Mouse (Mus musculus): ENCODE data around the gene Clec16a. TPM values are rescaled to one million over a fixed set of nuclear protein-coding genes. Genes with fewer than 3 reads are reported as not detected.

Gene Clec16a
- total RNA-seq, 2 experiments from 2014 or later: 19.4 to 28.8 TPM

GRCm38 (mm10) chr16:10754521-10755296, 209.6 kb downstream of the Clec16a start:
- no peak for ATAC-seq (ENCODE audit: poor library complexity, severe bottlenecking)

DNA sequence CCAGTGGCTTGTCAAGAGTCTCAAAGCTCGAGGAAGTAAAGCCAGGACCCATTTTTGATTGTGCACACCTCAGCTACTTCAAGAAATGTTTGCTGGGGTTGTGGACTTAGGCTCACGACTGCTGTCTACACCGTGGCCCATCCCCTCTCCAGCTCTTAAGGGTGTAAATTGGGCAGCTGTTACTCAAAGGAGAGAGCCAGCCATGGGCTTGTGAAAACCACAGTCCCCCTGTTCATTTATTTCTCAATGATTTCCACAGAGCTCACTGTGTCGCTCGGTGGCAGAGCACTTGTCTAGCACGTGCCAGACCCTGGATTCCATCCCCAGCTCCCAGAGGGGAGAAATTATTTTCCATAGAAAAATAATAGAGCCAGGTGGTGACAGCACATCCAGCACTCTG, 211.0 kb downstream of the Clec16a start:
- ATAC-seq (ENCODE audit: poor library complexity, severe bottlenecking): no peak

GRCm38 (mm10) chr16:10761182-10761581, 216.0 kb downstream of the Clec16a start:
- no peak for ATAC-seq (ENCODE audit: poor library complexity, severe bottlenecking)

DNA sequence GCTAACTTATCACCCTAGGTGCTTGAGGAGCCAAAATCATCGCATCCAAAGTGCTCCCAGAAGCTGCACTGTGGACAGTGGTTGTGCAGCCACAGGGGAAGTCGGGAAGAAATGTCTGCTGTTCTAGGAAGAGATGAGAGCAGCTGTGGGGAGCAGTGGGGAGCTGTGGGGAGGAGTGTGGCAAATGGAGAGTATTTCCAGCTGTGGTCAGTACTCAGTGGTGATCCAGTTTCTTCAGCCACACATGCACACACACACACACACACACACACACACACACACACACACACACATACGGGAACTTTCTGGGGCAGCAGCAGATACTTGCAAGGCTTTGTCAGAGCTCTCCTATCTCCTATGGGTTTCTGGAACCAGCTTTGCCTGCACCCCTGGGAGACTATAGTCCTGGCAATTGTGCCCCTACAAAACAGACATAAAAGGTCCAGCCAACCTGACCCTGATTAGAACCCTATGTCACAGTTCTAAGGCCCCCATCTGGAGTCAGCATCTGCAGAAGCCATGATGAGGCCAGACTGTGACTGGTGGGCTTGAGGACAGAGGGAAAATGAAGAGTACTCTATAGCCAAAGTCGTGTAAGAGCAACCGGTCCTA, 217.5 kb downstream of the Clec16a start:
- ATAC-seq (ENCODE audit: poor library complexity, severe bottlenecking): no peak

DNA sequence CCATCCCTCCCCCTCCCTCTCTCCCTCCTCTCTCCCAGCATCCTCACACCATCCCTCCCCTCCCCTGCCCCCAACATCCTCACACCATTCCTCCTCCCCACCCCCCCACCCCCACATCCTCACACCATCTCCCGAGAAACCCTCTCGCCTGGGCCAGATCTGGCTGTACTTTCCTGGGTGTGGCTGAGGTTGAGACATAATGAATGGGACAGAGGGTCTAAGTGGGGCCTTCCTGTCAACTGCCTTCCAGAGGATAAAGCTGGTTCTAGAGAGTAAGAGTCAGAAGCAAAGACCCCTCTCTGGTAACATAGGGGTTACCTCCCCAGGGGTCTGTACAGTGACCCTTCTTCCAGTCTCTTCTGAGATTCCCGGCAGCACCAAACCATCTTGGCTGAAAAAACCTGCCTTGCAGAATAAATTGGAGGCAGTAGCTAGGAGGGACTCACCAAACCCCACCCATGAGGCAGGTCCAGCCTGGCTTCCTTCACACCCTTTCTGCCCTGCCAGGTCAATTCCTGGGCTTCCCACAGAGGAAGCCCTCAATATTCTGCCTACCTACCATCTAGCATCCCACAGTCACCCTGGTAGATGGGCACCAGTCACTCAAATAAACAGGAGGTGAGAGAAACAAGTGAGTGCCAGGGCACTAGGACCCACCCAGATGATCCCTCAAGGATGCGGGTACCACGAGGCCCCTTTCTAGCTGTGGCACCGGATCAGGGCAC, 218.6 kb downstream of the Clec16a start:
- no peak for ATAC-seq (ENCODE audit: poor library complexity, severe bottlenecking)

- no peak for ATAC-seq (ENCODE audit: poor library complexity, severe bottlenecking)
Observed at GRCm38 (mm10) chr16:10764323-10764722, 219.2 kb downstream of the Clec16a start.

DNA sequence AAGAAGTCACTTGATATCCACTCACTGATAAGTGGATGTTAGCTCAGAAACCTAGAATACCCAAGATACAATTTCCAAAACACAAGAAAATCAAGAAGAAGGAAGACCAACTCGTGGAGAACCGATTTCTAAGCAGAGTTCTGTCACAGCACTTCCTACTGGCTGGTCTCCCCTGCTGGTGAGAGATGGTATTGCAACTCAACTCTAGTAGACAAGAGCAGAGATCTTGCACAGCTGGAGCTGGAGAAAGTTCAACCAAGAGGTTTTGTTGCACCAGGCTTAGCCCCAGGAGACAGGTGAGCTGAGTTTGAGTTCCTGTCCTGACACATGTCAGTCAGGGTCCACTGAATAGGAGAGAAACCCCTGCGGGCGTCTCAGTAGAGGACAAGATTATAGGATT, 222.0 kb downstream of the Clec16a start:
- 0 out of 2 replicates have a peak, but pooled peaks have one; percentile 25 for ATAC-seq (ENCODE audit: poor library complexity, severe bottlenecking)

DNA sequence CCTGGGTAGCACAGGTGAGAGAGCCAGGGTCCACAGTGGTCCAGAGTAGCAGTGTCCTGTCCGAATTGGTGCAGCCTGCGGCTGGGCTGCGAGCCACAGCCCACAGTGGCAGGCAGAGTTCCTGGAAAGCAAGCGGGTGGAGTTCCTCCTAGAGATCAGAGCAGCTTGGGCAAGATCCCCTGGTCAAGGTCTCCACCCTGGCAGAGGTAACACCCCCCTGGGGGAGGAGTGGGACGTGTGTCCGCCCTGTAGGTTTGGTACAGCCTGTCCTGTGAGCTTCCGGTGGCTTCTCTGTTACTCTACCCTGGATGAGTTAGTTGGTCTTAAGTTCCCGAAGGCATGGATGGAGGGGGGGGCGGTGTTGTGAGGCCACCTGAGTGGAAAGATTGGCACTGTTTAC, 223.7 kb downstream of the Clec16a start:
- peak; percentile 87 for ATAC-seq (ENCODE audit: poor library complexity, severe bottlenecking)

GRCm38 (mm10) chr16:10769661-10770060, 224.5 kb downstream of the Clec16a start:
- peak; percentile 38 for ATAC-seq (ENCODE audit: poor library complexity, severe bottlenecking)

DNA sequence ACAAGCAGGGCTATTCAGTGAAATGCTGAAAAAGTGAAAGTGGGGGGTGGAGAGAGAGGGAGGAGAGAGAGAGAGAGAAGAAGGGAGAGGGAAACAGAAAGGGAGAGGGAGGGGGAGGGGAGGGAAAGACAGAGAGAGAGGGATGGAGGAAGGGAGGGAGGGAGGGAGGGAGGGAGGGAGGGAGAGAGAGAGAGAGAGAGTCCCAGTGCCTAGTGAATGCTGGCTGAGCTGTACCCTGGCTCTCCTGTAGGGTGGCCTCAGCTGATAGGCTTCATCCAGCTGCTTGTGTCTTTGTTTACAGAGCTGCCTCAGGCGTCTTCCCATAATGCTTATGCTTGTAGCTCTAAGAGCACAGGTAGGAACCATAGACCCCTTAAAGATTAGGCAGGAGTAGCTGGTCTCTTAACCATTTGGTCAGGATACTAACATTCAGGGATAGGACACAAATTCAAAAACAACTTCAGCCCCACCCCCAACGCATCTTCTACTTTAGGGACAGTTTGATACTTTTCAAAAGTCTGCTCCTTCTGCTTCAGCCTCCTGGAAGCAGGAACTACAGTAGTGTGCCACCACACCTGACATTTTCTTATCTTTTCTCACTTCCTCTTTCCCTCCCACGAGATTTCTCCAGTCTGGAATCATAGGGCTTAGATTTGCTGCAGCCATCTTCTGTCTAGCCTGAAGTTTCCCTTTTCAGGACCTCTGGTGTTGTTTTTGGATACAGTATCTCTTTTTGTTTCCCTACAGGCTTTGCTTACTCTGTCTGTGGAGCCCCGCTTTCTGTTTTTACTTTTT, 225.6 kb downstream of the Clec16a start:
- ATAC-seq (ENCODE audit: poor library complexity, severe bottlenecking): no peak

- ATAC-seq (ENCODE audit: poor library complexity, severe bottlenecking): peak; percentile 58
Observed at GRCm38 (mm10) chr16:10771769-10772510, 226.8 kb downstream of the Clec16a start.

DNA sequence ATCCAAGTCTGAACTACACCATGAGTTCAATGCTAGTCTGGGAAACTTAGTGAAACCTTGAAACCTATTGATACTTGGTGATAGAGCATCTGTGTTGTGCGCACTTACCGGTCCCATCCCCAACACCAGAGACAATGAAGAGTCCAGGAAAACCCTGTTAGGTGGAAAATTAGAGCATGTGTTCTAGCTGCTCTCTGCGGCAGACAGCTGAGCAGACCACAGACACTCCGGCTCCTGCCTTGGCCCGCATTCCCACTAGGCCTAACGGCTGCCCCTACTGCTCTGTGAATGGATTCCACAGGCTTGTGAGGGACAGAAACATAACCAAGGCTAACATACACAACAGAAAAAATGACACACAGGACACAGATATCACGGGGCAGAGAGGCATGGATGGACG, 228.4 kb downstream of the Clec16a start:
- ATAC-seq (ENCODE audit: poor library complexity, severe bottlenecking): no peak

DNA sequence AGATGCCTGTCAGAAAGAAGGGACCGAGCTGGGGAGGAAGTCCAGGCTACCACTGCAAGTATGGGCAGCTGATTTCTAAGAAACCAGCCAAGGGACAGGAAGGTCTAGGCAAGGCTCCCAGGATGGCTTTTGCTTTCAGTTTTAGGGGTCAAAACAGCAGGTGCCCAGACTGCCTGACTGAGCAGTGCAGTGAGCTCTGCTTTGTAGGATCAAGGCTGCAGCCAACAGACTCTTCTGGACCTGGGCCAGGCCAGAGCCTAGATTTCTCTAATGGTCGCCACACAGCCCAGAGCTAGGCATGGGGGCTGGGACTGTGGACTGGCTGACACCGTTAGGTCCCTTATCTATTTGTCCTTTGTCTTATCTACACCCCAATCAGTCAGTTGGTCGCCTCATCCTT, 229.6 kb downstream of the Clec16a start:
- ATAC-seq (ENCODE audit: poor library complexity, severe bottlenecking): peak; percentile 25

GRCm38 (mm10) chr16:10776322-10776721, 231.2 kb downstream of the Clec16a start:
- no peak for ATAC-seq (ENCODE audit: poor library complexity, severe bottlenecking)

DNA sequence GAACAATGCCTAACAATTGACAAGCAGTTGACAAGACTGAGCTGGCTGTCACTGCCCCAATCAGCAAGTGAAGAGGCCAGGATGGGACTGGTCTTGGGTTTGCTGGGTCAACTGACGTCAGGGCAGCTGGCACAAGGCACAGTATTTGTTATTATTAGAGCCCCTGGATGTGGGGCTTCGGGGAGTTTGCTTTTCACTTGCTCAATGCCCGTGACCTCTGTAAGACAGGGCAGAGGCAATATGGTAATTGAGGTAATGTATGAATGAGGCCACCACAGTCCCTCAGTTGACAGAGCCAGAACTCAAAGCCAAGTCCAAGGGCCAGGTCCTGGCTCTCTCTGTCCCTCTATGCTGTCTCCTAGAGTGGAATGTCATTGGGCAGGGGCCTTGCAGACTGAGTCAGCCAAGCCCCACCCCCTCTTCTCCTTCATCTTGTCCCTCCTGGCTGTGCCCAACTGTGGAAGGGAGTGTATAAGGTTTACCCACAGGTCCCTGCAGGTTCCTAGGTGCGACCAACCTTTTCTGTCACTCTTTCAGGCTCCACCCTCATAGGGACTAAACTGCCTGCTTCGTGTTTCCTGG, 232.5 kb downstream of the Clec16a start:
- ATAC-seq (ENCODE audit: poor library complexity, severe bottlenecking): no peak

- no peak for ATAC-seq (ENCODE audit: poor library complexity, severe bottlenecking)
Observed at GRCm38 (mm10) chr16:10780631-10781120, 235.5 kb downstream of the Clec16a start.

DNA sequence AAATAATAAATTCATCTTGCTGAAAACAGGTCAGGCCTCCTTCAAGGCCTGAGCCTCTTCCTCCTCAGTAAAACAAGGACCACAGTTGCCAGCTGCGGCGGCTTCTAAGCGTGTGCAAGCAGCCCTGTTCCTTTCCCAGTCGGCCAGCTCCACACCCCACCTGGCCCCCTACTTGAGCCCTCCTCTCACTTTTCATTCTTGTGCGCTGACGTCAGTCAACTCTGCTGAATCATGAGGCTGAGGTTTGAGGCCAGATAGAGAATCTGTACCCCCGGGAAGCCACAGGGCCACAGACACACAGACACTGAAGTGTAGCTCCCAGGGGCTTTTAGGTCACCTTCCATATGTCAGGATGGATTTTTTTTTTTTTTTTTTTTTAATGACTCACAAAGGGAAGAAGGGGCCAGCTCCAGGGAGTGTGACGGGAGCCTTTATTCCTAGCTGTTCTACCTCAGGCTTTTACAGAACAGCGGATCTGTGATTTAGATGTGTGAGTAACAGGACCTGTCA, 236.8 kb downstream of the Clec16a start:
- ATAC-seq (ENCODE audit: poor library complexity, severe bottlenecking): no peak

GRCm38 (mm10) chr16:10782377-10783151, 237.4 kb downstream of the Clec16a start:
- no peak for ATAC-seq (ENCODE audit: poor library complexity, severe bottlenecking)

DNA sequence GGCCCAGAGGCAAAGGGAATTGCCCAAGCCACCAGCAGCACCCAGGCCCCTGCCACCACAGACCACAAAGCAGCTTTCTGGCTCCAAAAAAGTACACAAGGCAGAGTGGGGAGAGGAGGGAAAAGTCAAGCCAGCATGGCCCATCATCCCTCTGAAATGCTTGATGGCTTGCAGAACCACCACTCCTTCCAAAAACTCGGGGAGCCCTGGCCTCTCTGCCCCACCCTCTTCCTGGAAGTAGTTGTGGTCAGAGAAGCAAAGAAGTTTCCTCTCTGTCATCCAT, 238.0 kb downstream of the Clec16a start:
- ATAC-seq (ENCODE audit: poor library complexity, severe bottlenecking): no peak

Measured in megakaryocyte, adult 5-6 weeks (primary cell).